In genomic region chr8:121669208-121669607, GRCm38 (mm10) we compare ENCODE assay signal across 10 mouse cellular contexts. TPM values are rescaled to one million over a fixed set of nuclear protein-coding genes. Genes with fewer than 3 reads are reported as not detected.
DNase-seq lines count a peak whose midpoint lies in the region; ATAC-seq lines count a peak whose summit lies in the region.
"Had no signal": no experiment of that assay in that cellular context is flagged by ENCODE, and none has a peak within 500 bp of the region (broad histone marks: within the 10 kb centered on the region; RNA-seq: fewer than 3 reads in every experiment).

No protein-coding gene starts in this region.

- H3K4me2 ChIP-seq in neural tube, embryonic 11.5 days (ENCODE audit: low read depth), result no peak overlapping the region
- H3K4me2 ChIP-seq in embryonic facial prominence, embryonic 15.5 days (replicated peaks), result peak overlapping the region; percentile 12; the same call in 1 of the 2 replicates
- H3K4me2 ChIP-seq in hindbrain, embryonic 15.5 days, result no peak overlapping the region
- H3K4me2 ChIP-seq in stomach, embryonic 16.5 days (ENCODE audit: low read depth, low read length), result no peak overlapping the region

- H3K27ac ChIP-seq in neural tube, embryonic 11.5 days (ENCODE audit: low read depth, low read length), result no peak overlapping the region
- H3K27ac ChIP-seq in embryonic facial prominence, embryonic 15.5 days (replicated peaks), result peak overlapping the region; percentile 40; the same call in 1 of the 2 replicates
- 0 out of 2 replicates have a peak overlapping the region, but pooled peaks have one; percentile 36 for H3K27ac ChIP-seq in hindbrain, embryonic 15.5 days (replicated peaks)
- peak overlapping the region; percentile 60; the same call in 1 of the 2 replicates for H3K27ac ChIP-seq in stomach, embryonic 16.5 days (ENCODE audit: low read length)
- H3K27ac ChIP-seq: liver, embryonic 14.5 days had no signal

- no peak for DNase-seq in neural tube, embryonic 11.5 days (ENCODE audit: low spot score)
- no peak for DNase-seq in neural tube, embryonic 10.5 days (ENCODE audit: extremely low spot score, low spot score)
- DNase-seq in layer of hippocampus, adult 8-10 months (ENCODE audit: low spot score in 2 of 2), result no peak
- no peak for DNase-seq in testis, postnatal 14 days (ENCODE audit: low spot score)
- no peak for DNase-seq in layer of hippocampus, adult 18-20 months (ENCODE audit: low spot score in 2 of 2)
- DNase-seq: cerebellum, adult 9-10 months had no signal

- ATAC-seq in neural tube, embryonic 11.5 days (ENCODE audit: insufficient read depth, low FRiP score, low TSS enrichment), result no peak
- ATAC-seq in embryonic facial prominence, embryonic 15.5 days (ENCODE audit: insufficient number of reproducible peaks, low FRiP score, low TSS enrichment, low read depth), result peak; percentile 39; the same call in 1 of the 2 replicates
- no peak for ATAC-seq in hindbrain, embryonic 15.5 days (ENCODE audit: low FRiP score, low read depth)
- ATAC-seq in stomach, embryonic 16.5 days (ENCODE audit: insufficient read depth, low FRiP score), result peak; percentile 36; the same call in 1 of the 2 replicates

- WGBS in neural tube, embryonic 11.5 days, result 37% methylated on average over 8 of the region's 8 CpGs
- WGBS in embryonic facial prominence, embryonic 15.5 days, result 12% methylated on average over 8 of the region's 8 CpGs
- WGBS in hindbrain, embryonic 15.5 days, result 29% methylated on average over 8 of the region's 8 CpGs
- 20% methylated on average over 8 of the region's 8 CpGs for WGBS in stomach, embryonic 16.5 days

- no peaks in the 10 kb centered on the region for H3K36me3 ChIP-seq in neural tube, embryonic 11.5 days (ENCODE audit: control insufficient read depth, insufficient read depth, low read length)
- H3K36me3 ChIP-seq in embryonic facial prominence, embryonic 15.5 days, result no peaks in the 10 kb centered on the region
- no peaks in the 10 kb centered on the region for H3K36me3 ChIP-seq in hindbrain, embryonic 15.5 days
- no peaks in the 10 kb centered on the region for H3K36me3 ChIP-seq in stomach, embryonic 16.5 days (ENCODE audit: control insufficient read depth, insufficient read depth, low read length)

- peaks cover 7% of the 10 kb centered on the region; the same call in 1 of the 2 replicates for H3K4me1 ChIP-seq in neural tube, embryonic 11.5 days (ENCODE audit: control insufficient read depth, insufficient read depth, low read length)
- H3K4me1 ChIP-seq in embryonic facial prominence, embryonic 15.5 days, result peaks cover 27% of the 10 kb centered on the region
- peaks cover 27% of the 10 kb centered on the region for H3K4me1 ChIP-seq in hindbrain, embryonic 15.5 days (replicated peaks)
- H3K4me1 ChIP-seq in stomach, embryonic 16.5 days (ENCODE audit: control insufficient read depth, insufficient read depth, low read length), result peaks cover 31% of the 10 kb centered on the region

- H3K9me3 ChIP-seq in neural tube, embryonic 11.5 days (ENCODE audit: control insufficient read depth, low read length), result no peaks in the 10 kb centered on the region
- no peaks in the 10 kb centered on the region for H3K9me3 ChIP-seq in embryonic facial prominence, embryonic 15.5 days (replicated peaks)
- no peaks in the 10 kb centered on the region for H3K9me3 ChIP-seq in hindbrain, embryonic 15.5 days
- H3K9me3 ChIP-seq in stomach, embryonic 16.5 days (replicated peaks; ENCODE audit: control insufficient read depth, low read length), result no peaks in the 10 kb centered on the region

- H3K4me3 ChIP-seq in neural tube, embryonic 11.5 days (ENCODE audit: low read depth, low read length), result no peak overlapping the region
- no peak overlapping the region for H3K4me3 ChIP-seq in embryonic facial prominence, embryonic 15.5 days (replicated peaks)
- no peak overlapping the region for H3K4me3 ChIP-seq in hindbrain, embryonic 15.5 days
- no peak overlapping the region for H3K4me3 ChIP-seq in stomach, embryonic 16.5 days (replicated peaks; ENCODE audit: low read length)

- no peaks in the 10 kb centered on the region for H3K27me3 ChIP-seq in neural tube, embryonic 11.5 days (ENCODE audit: control insufficient read depth, insufficient read depth, low read length)
- H3K27me3 ChIP-seq in embryonic facial prominence, embryonic 15.5 days, result no peaks in the 10 kb centered on the region; the same call in 1 of the 2 replicates
- no peaks in the 10 kb centered on the region for H3K27me3 ChIP-seq in hindbrain, embryonic 15.5 days
- no peaks in the 10 kb centered on the region for H3K27me3 ChIP-seq in stomach, embryonic 16.5 days (ENCODE audit: control insufficient read depth, insufficient read depth, low read length)

- H3K9ac ChIP-seq in neural tube, embryonic 11.5 days (ENCODE audit: low read length), result peak overlapping the region; percentile 29; the same call in 1 of the 2 replicates
- no peak overlapping the region for H3K9ac ChIP-seq in embryonic facial prominence, embryonic 15.5 days
- H3K9ac ChIP-seq in hindbrain, embryonic 15.5 days, result no peak overlapping the region
- peak overlapping the region; percentile 23 for H3K9ac ChIP-seq in stomach, embryonic 16.5 days (ENCODE audit: low read length)
- H3K9ac ChIP-seq: liver, embryonic 14.5 days had no signal

RNA-seq across cellular contexts. Expression of gene Zcchc14, which starts 16.5 kb away (rescaled TPM):
- 21.3 and 23.3 TPM in 2 replicates for polyA plus RNA-seq in neural tube, embryonic 11.5 days (2014; fragmentation: Nextera tagmentation; extraction: Ambion mirVana)
- 15.0 and 16.2 TPM in 2 replicates for polyA plus RNA-seq in embryonic facial prominence, embryonic 15.5 days (2015; fragmentation: Nextera tagmentation; extraction: Ambion mirVana)
- 21.6 and 23.9 TPM in 2 replicates for polyA plus RNA-seq in hindbrain, embryonic 15.5 days (2015; fragmentation: Nextera tagmentation; extraction: Ambion mirVana)
- polyA plus RNA-seq in stomach, embryonic 16.5 days (2015; fragmentation: Nextera tagmentation; extraction: Ambion mirVana), result 13.2 and 13.3 TPM in 2 replicates
- total RNA-seq in layer of hippocampus, adult 8-10 months (2022), result 10 to 100 TPM; 77.4 to 92.9 (median 84.7) TPM
- total RNA-seq in layer of hippocampus, adult 18-20 months (2021), result 10 to 100 TPM; 88.8 to 90.1 TPM

Comparison
In these comparisons a context has a peak if more than half of its experiments do, and no peak if none do; other contexts are left out.
1. ATAC-seq: peak in embryonic facial prominence, embryonic 15.5 days (single experiment) and stomach, embryonic 16.5 days (single experiment); none in neural tube, embryonic 11.5 days (single experiment) and hindbrain, embryonic 15.5 days (single experiment).
2. H3K9ac ChIP-seq: peak in neural tube, embryonic 11.5 days (single experiment) and stomach, embryonic 16.5 days (single experiment); none in embryonic facial prominence, embryonic 15.5 days (single experiment) and hindbrain, embryonic 15.5 days (single experiment).